11 mouse cellular contexts compared by ENCODE assay signal in the genomic region with DNA sequence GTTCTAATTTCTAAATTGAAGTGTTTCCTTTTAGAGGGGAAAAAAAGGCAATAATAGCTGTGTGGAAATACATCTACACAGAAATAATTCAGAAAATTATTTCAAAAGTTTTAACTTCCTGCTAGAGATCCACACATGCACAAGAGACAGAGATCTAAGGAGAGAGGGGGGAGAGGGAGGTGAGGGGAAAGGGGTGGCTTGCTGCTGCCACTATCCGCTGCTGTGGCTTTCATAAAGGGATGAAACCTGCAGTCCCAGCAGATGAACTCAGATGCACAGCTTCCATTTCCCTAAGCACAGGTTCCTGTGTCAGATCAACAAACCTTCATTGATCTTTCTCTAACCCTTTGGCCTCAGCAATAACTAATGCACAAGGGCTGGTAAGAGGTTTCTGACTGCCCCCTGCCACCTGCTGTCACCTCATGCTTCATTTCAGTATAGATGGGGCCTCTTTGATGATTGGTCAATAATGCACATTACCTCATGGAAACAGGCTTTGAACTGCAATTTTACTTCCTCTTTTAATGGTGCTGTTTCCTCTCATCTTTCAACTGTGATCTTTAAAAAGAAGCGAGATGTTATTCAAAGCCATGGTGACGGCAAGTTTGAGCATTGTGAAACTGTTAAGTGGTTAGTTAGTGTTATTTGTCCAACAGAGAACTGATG.
DNase-seq lines count a peak whose midpoint lies in the region; ATAC-seq and TF ChIP-seq lines count a peak whose summit lies in the region.
"Had no signal": no experiment of that assay in that cellular context is flagged by ENCODE, and none has a peak within 500 bp of the region (broad histone marks: within the 10 kb centered on the region; RNA-seq: fewer than 3 reads in every experiment).

No protein-coding gene starts in this region.

- no peak overlapping the region for H3K4me2 ChIP-seq in heart, embryonic 12.5 days
- no peak overlapping the region for H3K4me2 ChIP-seq in midbrain, embryonic 11.5 days
- no peak overlapping the region for H3K4me2 ChIP-seq in midbrain, embryonic 16.5 days (ENCODE audit: low read length)
- H3K4me2 ChIP-seq: embryonic facial prominence, embryonic 15.5 days; heart, embryonic 15.5 days had no signal

- DNase-seq in heart, adult 2 months, result peak in 1 of 2 experiments; percentile 45
- DNase-seq in midbrain, embryonic 11.5 days (ENCODE audit: low spot score, missing footprints), result peak; percentile 74
- peak; percentile 19 to 64 for DNase-seq in spleen, postnatal 4 days (ENCODE audit: low spot score in 2 of 2)
- DNase-seq in cerebellum, adult 9-10 months, result no peak
- no peak for DNase-seq in cerebellum, adult 18-20 months

- WGBS in heart, adult 2 months, result 74% methylated on average over 3 of the region's 3 CpGs
- WGBS in heart, embryonic 12.5 days, result 68% methylated on average over 3 of the region's 3 CpGs
- 77% methylated on average over 3 of the region's 3 CpGs for WGBS in midbrain, embryonic 11.5 days
- WGBS in midbrain, embryonic 16.5 days, result 55% methylated on average over 3 of the region's 3 CpGs

- H3K9ac ChIP-seq in heart, adult 2 months (ENCODE audit: low read depth, low read length), result no peak overlapping the region
- H3K9ac ChIP-seq in heart, embryonic 12.5 days, result no peak overlapping the region
- no peak overlapping the region for H3K9ac ChIP-seq in midbrain, embryonic 11.5 days (ENCODE audit: low read length)
- no peak overlapping the region for H3K9ac ChIP-seq in midbrain, embryonic 16.5 days (ENCODE audit: low read depth, low read length)
- H3K9ac ChIP-seq: embryonic facial prominence, embryonic 15.5 days; heart, embryonic 15.5 days had no signal

- no peak for TF ChIP-seq POLR2A in heart, adult 2 months (IDR thresholded peaks at IDR 0.05; ENCODE audit: insufficient read depth, low read depth, low read length)

- H3K27ac ChIP-seq in heart, adult 2 months, result peak overlapping the region; percentile 18; the same call in 1 of the 2 replicates
- H3K27ac ChIP-seq in heart, embryonic 12.5 days (ENCODE audit: poor library complexity, severe bottlenecking), result no peak overlapping the region
- no peak overlapping the region; the same call in 1 of the 2 replicates for H3K27ac ChIP-seq in midbrain, embryonic 11.5 days (ENCODE audit: low read depth, low read length)
- no peak overlapping the region for H3K27ac ChIP-seq in midbrain, embryonic 16.5 days (ENCODE audit: low read length)
- H3K27ac ChIP-seq: embryonic facial prominence, embryonic 15.5 days; heart, embryonic 15.5 days; midbrain, embryonic 10.5 days had no signal

- H3K79me2 ChIP-seq in heart, adult 2 months (replicated peaks; ENCODE audit: control insufficient read depth, insufficient read depth, low read length), result no peaks in the 10 kb centered on the region

- H3K9me3 ChIP-seq in heart, embryonic 12.5 days (replicated peaks), result no peaks in the 10 kb centered on the region
- no peaks in the 10 kb centered on the region for H3K9me3 ChIP-seq in midbrain, embryonic 11.5 days (ENCODE audit: control insufficient read depth, low read length)
- H3K9me3 ChIP-seq in midbrain, embryonic 16.5 days (replicated peaks; ENCODE audit: control insufficient read depth, low read length, poor library complexity, severe bottlenecking), result no peaks in the 10 kb centered on the region
- H3K9me3 ChIP-seq: embryonic facial prominence, embryonic 15.5 days; heart, embryonic 15.5 days; midbrain, embryonic 10.5 days had no signal

- TF ChIP-seq CTCF in heart, adult 2 months (IDR thresholded peaks at IDR 0.05), result no peak

- peaks cover 33% of the 10 kb centered on the region for H3K36me3 ChIP-seq in heart, adult 2 months (ENCODE audit: control insufficient read depth, insufficient read depth, low read length)
- no peaks in the 10 kb centered on the region for H3K36me3 ChIP-seq in heart, embryonic 12.5 days
- H3K36me3 ChIP-seq in midbrain, embryonic 11.5 days (ENCODE audit: control insufficient read depth, insufficient read depth, low read length), result no peaks in the 10 kb centered on the region
- H3K36me3 ChIP-seq in midbrain, embryonic 16.5 days (ENCODE audit: control insufficient read depth, insufficient read depth, low read length), result no peaks in the 10 kb centered on the region
- H3K36me3 ChIP-seq: embryonic facial prominence, embryonic 15.5 days; heart, embryonic 15.5 days; midbrain, embryonic 10.5 days had no signal

- TF ChIP-seq EP300 in heart, adult 2 months (IDR thresholded peaks at IDR 0.05; ENCODE audit: insufficient read depth, low read depth, low read length), result no peak

- ATAC-seq in heart, embryonic 12.5 days (ENCODE audit: insufficient number of reproducible peaks, low FRiP score), result no peak
- peak; percentile 64; the same call in 1 of the 2 replicates for ATAC-seq in midbrain, embryonic 11.5 days (ENCODE audit: low FRiP score)
- ATAC-seq in midbrain, embryonic 16.5 days, result no peak
- peak; percentile 73 for ATAC-seq in inflammation-experienced regulatory T-cells, adult 6 months

- no peak overlapping the region for H3K4me3 ChIP-seq in heart, adult 2 months
- H3K4me3 ChIP-seq in heart, embryonic 12.5 days, result no peak overlapping the region
- no peak overlapping the region for H3K4me3 ChIP-seq in midbrain, embryonic 11.5 days (ENCODE audit: low read depth, low read length)
- no peak overlapping the region for H3K4me3 ChIP-seq in midbrain, embryonic 16.5 days (ENCODE audit: low read depth, low read length)
- H3K4me3 ChIP-seq: embryonic facial prominence, embryonic 15.5 days; heart, embryonic 15.5 days; midbrain, embryonic 10.5 days had no signal

- peaks cover 16% of the 10 kb centered on the region for H3K4me1 ChIP-seq in heart, adult 2 months (ENCODE audit: control insufficient read depth, insufficient read depth, low read length)
- peaks cover 30% of the 10 kb centered on the region for H3K4me1 ChIP-seq in heart, embryonic 12.5 days (replicated peaks)
- peaks cover 6% of the 10 kb centered on the region for H3K4me1 ChIP-seq in midbrain, embryonic 11.5 days (ENCODE audit: control insufficient read depth, insufficient read depth, low read length)
- H3K4me1 ChIP-seq in midbrain, embryonic 16.5 days (ENCODE audit: control insufficient read depth, insufficient read depth, low read length), result peaks cover 13% of the 10 kb centered on the region

- intact Hi-C loops in heart, adult 2 months (cut with DNase I), result no loop called here

- H3K27me3 ChIP-seq in heart, adult 2 months (ENCODE audit: control insufficient read depth, insufficient read depth, low read length), result no peaks in the 10 kb centered on the region
- no peaks in the 10 kb centered on the region for H3K27me3 ChIP-seq in heart, embryonic 12.5 days (replicated peaks)
- no peaks in the 10 kb centered on the region for H3K27me3 ChIP-seq in midbrain, embryonic 11.5 days (ENCODE audit: control insufficient read depth, insufficient read depth, low read length)
- no peaks in the 10 kb centered on the region for H3K27me3 ChIP-seq in midbrain, embryonic 16.5 days (ENCODE audit: control insufficient read depth, insufficient read depth, low read depth, low read length)
- H3K27me3 ChIP-seq: embryonic facial prominence, embryonic 15.5 days; heart, embryonic 15.5 days had no signal

Comparison
In these comparisons a context has a peak if more than half of its experiments do, and no peak if none do; other contexts are left out.
1. ATAC-seq: peak in midbrain, embryonic 11.5 days (single experiment) and inflammation-experienced regulatory T-cells, adult 6 months (single experiment); none in heart, embryonic 12.5 days (single experiment) and midbrain, embryonic 16.5 days (single experiment).
2. DNase-seq: peak in midbrain, embryonic 11.5 days (single experiment) and spleen, postnatal 4 days (2 of 2); none in cerebellum, adult 9-10 months (single experiment) and cerebellum, adult 18-20 months (0 of 2).